Mouse (Mus musculus) ES-E14 (cell line): ENCODE measurements around the gene Sema4a.

Source experiments
- CHD2 ChIP-seq: IDR thresholded peaks from 2 replicates; pipeline ENCODE4 v1.6.1; 2014; ENCODE audit warnings: mild to moderate bottlenecking, low read depth, low read length, inconsistent platforms
- HCFC1 ChIP-seq: IDR thresholded peaks from 2 replicates; pipeline ENCODE4 v1.6.1; 2012; ENCODE audit warnings: low read length, inconsistent platforms, borderline replicate concordance; ENCODE audit not compliant: insufficient read depth
- MAFK ChIP-seq: IDR thresholded peaks from 2 replicates; pipeline ENCODE4 v1.6.1; 2014; ENCODE audit warnings: mild to moderate bottlenecking, low read depth, low read length, inconsistent platforms; ENCODE audit not compliant: insufficient read depth
- ZC3H11A ChIP-seq: IDR thresholded peaks from 2 replicates; pipeline ENCODE4 v1.6.1; 2012; ENCODE audit warnings: low read depth, mild to moderate bottlenecking, inconsistent platforms, low read length, borderline replicate concordance
- ZNF384 ChIP-seq: IDR thresholded peaks from 2 replicates; pipeline ENCODE4 v1.6.1; 2012; ENCODE audit warnings: low read depth, low read length, inconsistent platforms

DNA sequence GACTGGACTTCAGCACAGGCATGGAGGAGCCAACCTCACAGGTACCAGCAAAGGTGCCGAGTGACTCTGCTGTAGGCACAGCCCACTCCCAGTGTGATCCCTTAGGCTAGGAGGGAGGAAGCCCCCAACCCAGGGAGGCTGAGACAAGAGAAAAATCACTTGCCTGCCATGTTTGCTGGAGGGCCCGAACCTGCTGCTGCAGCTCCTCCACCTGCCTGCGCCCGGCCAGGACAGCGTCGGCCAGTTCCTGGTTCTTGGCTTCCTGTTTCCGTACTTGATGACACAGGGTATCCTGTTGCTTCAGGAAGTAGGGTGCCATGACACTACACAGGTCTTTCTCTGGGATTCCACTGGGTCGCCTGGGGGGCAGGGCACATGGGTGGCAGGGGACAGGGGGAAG, 65.2 kb downstream of the Sema4a start:
- TF ChIP-seq ZC3H11A = no peak
- no peak for TF ChIP-seq MAFK
- no peak for TF ChIP-seq HCFC1
- no peak for TF ChIP-seq ZNF384
- TF ChIP-seq CHD2 = no peak
